Mouse (Mus musculus) neural tube, embryonic 15.5 days (tissue): ENCODE measurements around the gene Cdk19. TPM values are rescaled to one million over a fixed set of nuclear protein-coding genes. Genes with fewer than 3 reads are reported as not detected.

ENCODE experiments used
- ATAC-seq: fragments of 200-750 bp; cut with Nextera tagmentation; 2 replicates; pipeline ENCODE4 v1.8.0; 2017; ENCODE audit warnings: mild to moderate bottlenecking, moderate TSS enrichment, moderate library complexity; ENCODE audit not compliant: low FRiP score
- H3K27ac ChIP-seq: fragments of 300-500 bp; sonication (generic); replicated peaks from 2 replicates; pipeline ENCODE4 v1.5.1; 2015; ENCODE audit warnings: mild to moderate bottlenecking, inconsistent platforms
- H3K27me3 ChIP-seq: fragments of 300-500 bp; sonication (generic); replicated peaks from 2 replicates; pipeline ENCODE4 v1.6.1; 2015; ENCODE audit warnings: inconsistent platforms
- H3K36me3 ChIP-seq: fragments of 300-500 bp; sonication (generic); 2 replicates; pipeline ENCODE4 v1.6.1; 2015; ENCODE audit warnings: inconsistent platforms
- H3K4me1 ChIP-seq: fragments of 300-500 bp; sonication (generic); 2 replicates; pipeline ENCODE4 v1.6.1; 2015; ENCODE audit warnings: inconsistent platforms
- H3K4me2 ChIP-seq: fragments of 300-500 bp; sonication (generic); 2 replicates; pipeline ENCODE4 v1.6.1; 2015; ENCODE audit warnings: inconsistent platforms, mild to moderate bottlenecking, moderate library complexity
- H3K4me3 ChIP-seq: fragments of 300-500 bp; sonication (generic); replicated peaks from 2 replicates; pipeline ENCODE4 v1.5.1; 2015; ENCODE audit warnings: mild to moderate bottlenecking, inconsistent platforms
- H3K9ac ChIP-seq: fragments of 300-500 bp; sonication (generic); replicated peaks from 2 replicates; pipeline ENCODE4 v1.6.1; 2015; ENCODE audit warnings: mild to moderate bottlenecking, inconsistent platforms
- H3K9me3 ChIP-seq: fragments of 300-500 bp; sonication (generic); replicated peaks from 2 replicates; pipeline ENCODE4 v1.6.1; 2016; ENCODE audit warnings: inconsistent platforms
- WGBS: fragments of 180-500 bp; shearing (Covaris S2); methylation state at CpG from one replicate; pipeline ENCODE4 v1.1.7; 2015; ENCODE audit warnings: mixed read lengths; 5-methylcytosine and 5-hydroxymethylcytosine counted together
- polyA plus RNA-seq: library from polyadenylated mRNA; unstranded; fragments of >200 nt; fragmentation: Nextera tagmentation; extraction: Ambion mirVana; gene quantifications from 2 replicates; pipeline ENCODE4 v1.2.1, GENCODE M21; 2015

The Cdk19 gene
- polyA plus RNA-seq, 1 experiment from 2014 or later = 9.7 TPM

DNA sequence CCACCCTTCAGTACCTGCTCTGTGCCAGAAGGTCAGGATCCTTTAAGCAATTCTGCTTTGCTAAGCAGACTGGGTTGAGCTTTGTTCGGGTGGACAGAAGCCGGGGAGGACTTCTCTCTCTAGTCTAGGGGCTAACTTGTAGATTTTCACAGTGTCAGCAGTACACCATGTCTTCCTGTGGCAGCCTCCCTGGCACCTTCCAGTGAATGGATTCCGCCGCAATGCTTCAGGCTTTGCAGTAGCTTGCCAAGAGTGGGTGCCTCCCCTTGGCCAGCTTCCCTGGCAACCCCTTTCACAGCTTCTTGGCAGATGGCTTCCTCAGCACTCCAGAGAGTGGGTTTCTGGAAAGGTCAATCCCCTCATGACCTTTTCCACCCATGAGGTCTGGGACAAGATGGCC lies 180.2 kb downstream of the Cdk19 start:
- whole genome bisulfite sequencing = 77% methylated on average over 4 of the region's 4 CpGs
- Histone ChIP-seq H3K27ac (0 out of 2 replicates have a peak overlapping the region, but pooled peaks have one; percentile 49), H3K9me3 (no peaks in the 10 kb centered on the region), H3K27me3 (no peaks in the 10 kb centered on the region), H3K4me2 (no peak overlapping the region), H3K4me1 (peaks cover 28% of the 10 kb centered on the region), H3K9ac (no peak overlapping the region), H3K36me3 (no peaks in the 10 kb centered on the region), H3K4me3 (no peak overlapping the region)
- ATAC-seq = 0 out of 2 replicates have a peak, but pooled peaks have one; percentile 23

DNA sequence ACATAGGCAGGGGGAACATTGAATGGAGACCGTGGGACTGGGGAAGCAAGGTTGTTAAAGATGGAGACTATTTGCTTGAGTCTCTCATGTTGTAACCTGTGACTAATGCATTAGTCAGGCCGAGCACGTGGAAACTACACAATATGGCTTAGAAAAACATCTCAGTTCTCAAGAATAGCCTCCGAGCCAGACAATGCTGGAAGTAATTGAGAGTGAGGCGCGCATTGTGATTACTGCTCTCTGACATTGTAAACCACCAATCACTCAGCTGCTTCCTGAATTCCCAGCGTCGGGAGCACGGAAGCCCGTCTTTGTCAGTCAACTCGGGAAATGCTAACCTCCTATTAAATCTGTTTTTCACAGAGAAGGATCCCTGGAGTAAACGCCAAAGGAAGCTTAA lies 182.2 kb downstream of the Cdk19 start:
- WGBS = 5% methylated on average over 12 of the region's 12 CpGs
- H3K4me2 ChIP-seq = peak overlapping the region; percentile 20
- H3K4me3 ChIP-seq = no peak overlapping the region
- no peaks in the 10 kb centered on the region for H3K27me3 ChIP-seq
- no peaks in the 10 kb centered on the region for H3K36me3 ChIP-seq
- no peaks in the 10 kb centered on the region for H3K9me3 ChIP-seq
- ATAC-seq = peak; percentile 43; the same call in 1 of the 2 replicates
- H3K9ac ChIP-seq = no peak overlapping the region
- no peak overlapping the region for H3K27ac ChIP-seq
- H3K4me1 ChIP-seq = peaks cover 30% of the 10 kb centered on the region

DNA sequence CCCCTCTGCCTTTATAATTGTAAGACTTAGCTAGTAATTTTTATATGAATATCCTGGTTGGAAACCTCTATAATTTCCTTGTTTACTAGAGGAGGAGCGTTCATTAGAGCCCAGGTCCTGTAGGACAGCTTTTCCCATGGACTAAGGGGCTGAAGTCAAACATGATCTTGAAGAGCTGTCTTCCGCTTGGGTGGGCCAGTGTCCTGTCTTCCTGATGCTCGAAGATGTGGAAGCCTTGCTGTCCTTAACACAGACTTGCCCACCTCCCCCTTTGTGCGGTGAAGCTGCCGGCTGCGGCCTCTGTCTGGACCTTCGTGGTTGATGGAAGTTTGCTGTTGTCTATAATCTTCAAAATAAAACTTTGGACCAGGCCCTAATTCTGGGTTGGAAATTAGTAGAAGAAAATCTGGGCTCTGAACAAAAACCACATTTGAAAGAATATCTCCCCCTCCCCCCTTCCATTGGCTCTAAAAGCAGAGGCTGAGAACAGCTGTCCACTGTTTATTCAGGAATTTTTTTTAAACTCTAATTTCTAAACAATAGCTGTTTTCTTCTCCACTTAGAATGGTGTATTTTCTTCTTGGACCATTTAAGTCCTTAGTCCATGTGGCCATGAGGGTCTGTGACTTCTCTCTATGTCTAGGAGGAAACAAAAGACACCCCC lies 184.1 kb downstream of the Cdk19 start:
- Histone ChIP-seq H3K4me1 (peaks cover 30% of the 10 kb centered on the region), H3K9ac (no peak overlapping the region), H3K4me2 (no peak overlapping the region), H3K9me3 (no peaks in the 10 kb centered on the region), H3K27ac (no peak overlapping the region), H3K4me3 (no peak overlapping the region), H3K36me3 (no peaks in the 10 kb centered on the region), H3K27me3 (no peaks in the 10 kb centered on the region)
- WGBS = 71% methylated on average over 7 of the region's 7 CpGs
- no peak for ATAC-seq

DNA sequence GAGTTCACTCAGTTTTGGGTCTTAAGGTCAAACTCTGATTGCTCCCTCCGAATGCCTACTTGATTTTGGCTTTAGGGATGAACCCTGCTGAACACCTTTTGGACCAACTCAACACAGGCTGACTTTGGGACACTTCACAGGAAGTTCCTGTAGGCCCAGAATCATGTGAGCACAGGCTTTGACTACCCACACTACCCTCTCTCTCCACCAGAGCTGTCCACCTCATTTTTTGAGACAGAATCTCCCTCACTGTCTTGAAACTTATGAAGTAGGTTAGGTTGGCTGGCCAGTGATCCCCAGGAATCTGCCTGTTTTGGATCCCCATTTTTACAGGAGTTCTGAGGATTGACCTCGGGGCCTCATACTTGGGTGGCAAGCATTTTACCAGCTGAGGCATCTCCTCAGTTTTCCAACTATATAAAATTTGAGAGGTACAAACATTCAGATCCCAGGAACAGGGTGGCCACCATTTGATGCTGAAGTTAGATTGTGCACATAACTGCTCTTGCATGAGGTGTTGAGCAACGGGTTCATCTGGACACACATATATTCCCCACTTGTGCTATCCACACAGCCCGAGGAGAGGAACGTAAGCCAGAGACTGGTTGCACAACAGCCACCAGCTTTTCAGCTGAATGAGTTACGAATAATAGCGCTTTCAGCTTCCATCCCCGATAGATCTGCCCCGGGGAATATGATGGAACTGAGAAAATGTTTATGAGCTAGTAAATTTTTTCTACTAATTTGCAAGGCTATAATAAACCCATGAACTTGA lies 184.9 kb downstream of the Cdk19 start:
- Histone ChIP-seq H3K27me3 (no peaks in the 10 kb centered on the region), H3K36me3 (no peaks in the 10 kb centered on the region), H3K4me1 (peaks cover 26% of the 10 kb centered on the region), H3K27ac (0 out of 2 replicates have a peak overlapping the region, but pooled peaks have one; percentile 23), H3K4me3 (no peak overlapping the region), H3K9me3 (no peaks in the 10 kb centered on the region), H3K9ac (no peak overlapping the region), H3K4me2 (no peak overlapping the region)
- ATAC-seq = no peak
- 53% methylated on average over 9 of the region's 9 CpGs for WGBS

GRCm38 (mm10) chr10:40524991-40525390 lies 185.6 kb downstream of the Cdk19 start:
- WGBS = 31% methylated on average over 10 of the region's 10 CpGs
- Histone ChIP-seq H3K27me3 (no peaks in the 10 kb centered on the region), H3K4me2 (no peak overlapping the region), H3K27ac (no peak overlapping the region), H3K9me3 (no peaks in the 10 kb centered on the region), H3K4me1 (peaks cover 23% of the 10 kb centered on the region), H3K9ac (no peak overlapping the region), H3K36me3 (no peaks in the 10 kb centered on the region), H3K4me3 (no peak overlapping the region)
- ATAC-seq = no peak

- no peak overlapping the region for H3K27ac ChIP-seq
- ATAC-seq = no peak
- 66% methylated on average over 9 of the region's 9 CpGs for WGBS
These were observed 186.3 kb downstream of the Cdk19 start for GRCm38 (mm10) chr10:40525616-40526155.

GRCm38 (mm10) chr10:40526301-40526761 lies 187.0 kb downstream of the Cdk19 start:
- no peaks in the 10 kb centered on the region for H3K27me3 ChIP-seq
- H3K9ac ChIP-seq = no peak overlapping the region
- no peak for ATAC-seq
- 80% methylated on average over 8 of the region's 8 CpGs for WGBS
- no peak overlapping the region for H3K4me2 ChIP-seq
- H3K4me1 ChIP-seq = peaks cover 18% of the 10 kb centered on the region
- no peak overlapping the region for H3K27ac ChIP-seq
- no peak overlapping the region for H3K4me3 ChIP-seq
- H3K9me3 ChIP-seq = no peaks in the 10 kb centered on the region
- no peaks in the 10 kb centered on the region for H3K36me3 ChIP-seq

More at GRCm38 (mm10) chr10:40525616-40526155, 186.3 kb downstream of the Cdk19 start:
- H3K9me3 ChIP-seq = no peaks in the 10 kb centered on the region
- H3K4me1 ChIP-seq = peaks cover 23% of the 10 kb centered on the region
- H3K9ac ChIP-seq = no peak overlapping the region
- H3K4me3 ChIP-seq = no peak overlapping the region
- no peak overlapping the region for H3K4me2 ChIP-seq
- H3K27me3 ChIP-seq = no peaks in the 10 kb centered on the region
- H3K36me3 ChIP-seq = no peaks in the 10 kb centered on the region

DNA sequence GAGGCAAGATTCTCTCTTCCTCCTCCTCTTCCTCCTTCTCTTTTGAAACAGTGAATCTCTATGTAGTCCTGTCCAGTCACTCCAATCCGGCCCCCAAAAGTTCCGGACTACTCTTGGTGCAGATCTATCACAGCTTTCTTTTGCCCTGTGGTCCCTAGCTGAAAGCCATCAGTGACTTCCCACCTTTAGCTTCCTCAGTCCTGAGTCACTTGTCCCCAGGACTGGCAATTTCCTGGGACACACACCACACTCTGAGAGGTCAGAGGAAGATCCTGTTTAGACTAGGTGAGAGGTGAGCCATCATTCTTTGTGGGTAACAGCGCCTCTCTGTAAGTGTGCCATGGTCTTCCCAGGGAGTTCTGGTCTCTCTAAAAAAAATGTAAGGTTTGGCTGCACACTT lies 187.6 kb downstream of the Cdk19 start:
- Histone ChIP-seq H3K4me2 (no peak overlapping the region), H3K9ac (no peak overlapping the region), H3K4me1 (peaks cover 11% of the 10 kb centered on the region), H3K27ac (no peak overlapping the region), H3K36me3 (no peaks in the 10 kb centered on the region), H3K9me3 (no peaks in the 10 kb centered on the region), H3K27me3 (no peaks in the 10 kb centered on the region), H3K4me3 (no peak overlapping the region)
- 90% methylated on average over 3 of the region's 3 CpGs for WGBS
- ATAC-seq = no peak

- H3K27me3 ChIP-seq = no peaks in the 10 kb centered on the region
- WGBS = 62% methylated on average over 8 of the region's 8 CpGs
These were observed 188.2 kb downstream of the Cdk19 start for GRCm38 (mm10) chr10:40527573-40527972.

GRCm38 (mm10) chr10:40528668-40529067 lies 189.3 kb downstream of the Cdk19 start:
- H3K27me3 ChIP-seq = no peaks in the 10 kb centered on the region

More at GRCm38 (mm10) chr10:40527573-40527972, 188.2 kb downstream of the Cdk19 start:
- ATAC-seq = no peak
- H3K36me3 ChIP-seq = no peaks in the 10 kb centered on the region
- H3K9me3 ChIP-seq = no peaks in the 10 kb centered on the region
- H3K9ac ChIP-seq = no peak overlapping the region
- peaks cover 8% of the 10 kb centered on the region for H3K4me1 ChIP-seq
- H3K4me2 ChIP-seq = no peak overlapping the region
- H3K4me3 ChIP-seq = no peak overlapping the region
- H3K27ac ChIP-seq = no peak overlapping the region

GRCm38 (mm10) chr10:40529617-40530016 lies 190.3 kb downstream of the Cdk19 start:
- Histone ChIP-seq H3K36me3 (no peaks in the 10 kb centered on the region), H3K27ac (no peak overlapping the region), H3K9ac (no peak overlapping the region), H3K9me3 (no peaks in the 10 kb centered on the region), H3K4me3 (no peak overlapping the region), H3K27me3 (no peaks in the 10 kb centered on the region), H3K4me2 (no peak overlapping the region), H3K4me1 (0 out of 2 replicates have a peak, but pooled peaks cover 2% of the 10 kb centered on the region)
- ATAC-seq = no peak
- 64% methylated on average over 6 of the region's 6 CpGs for WGBS

More at GRCm38 (mm10) chr10:40528668-40529067, 189.3 kb downstream of the Cdk19 start:
- Histone ChIP-seq H3K9me3 (no peaks in the 10 kb centered on the region), H3K9ac (no peak overlapping the region), H3K27ac (no peak overlapping the region), H3K4me3 (no peak overlapping the region), H3K4me2 (no peak overlapping the region), H3K4me1 (peaks cover 8% of the 10 kb centered on the region), H3K36me3 (no peaks in the 10 kb centered on the region)
- ATAC-seq = no peak
- WGBS = 41% methylated on average over 8 of the region's 10 CpGs
